In genomic region chr5:66614940-66615339, GRCm38 (mm10) we compare ENCODE assay signal across 18 mouse cellular contexts. TPM values are rescaled to one million over a fixed set of nuclear protein-coding genes. Genes with fewer than 3 reads are reported as not detected.
DNase-seq lines count a peak whose midpoint lies in the region; ATAC-seq and TF ChIP-seq lines count a peak whose summit lies in the region.
"Had no signal": no experiment of that assay in that cellular context is flagged by ENCODE, and none has a peak within 500 bp of the region (broad histone marks: within the 10 kb centered on the region; RNA-seq: fewer than 3 reads in every experiment).

No protein-coding gene starts in this region.

- H3K27me3 ChIP-seq in heart, embryonic 16.5 days (ENCODE audit: control insufficient read depth, insufficient read depth, low read length), result no peaks in the 10 kb centered on the region
- H3K27me3 ChIP-seq in kidney, embryonic 16.5 days (ENCODE audit: insufficient read depth, low read length), result no peaks in the 10 kb centered on the region
- H3K27me3 ChIP-seq in small intestine, adult 2 months (ENCODE audit: control insufficient read depth, insufficient read depth, low read length), result no peaks in the 10 kb centered on the region
- H3K27me3 ChIP-seq: limb, embryonic 13.5 days; Patski had no signal

- DNase-seq in heart, postnatal 14 days, result no peak
- DNase-seq in kidney, postnatal 25 days, result no peak
- DNase-seq in lung, postnatal 36 days, result peak; percentile 42
- DNase-seq in lung, adult 18-20 months, result no peak
- DNase-seq: adrenal gland, postnatal 14 days; cerebellum, adult 2 months; kidney, adult 18-20 months; lung, embryonic 14.5 days; retina, postnatal 1 day; thymus, postnatal 36 days had no signal

- intact Hi-C loops in heart, postnatal 14 days (cut with DNase I), result loop anchor here (5.0 kb wide), 3 partner anchors 53 to 143 kb away; no protein-coding TSS in a partner anchor

- no peak for TF ChIP-seq POLR2A in small intestine, adult 2 months (IDR thresholded peaks at IDR 0.05; ENCODE audit: low read depth, low read length)

- no peak for ATAC-seq in heart, embryonic 16.5 days (replicated peaks; ENCODE audit: extremely low read depth, insufficient read depth, low FRiP score)
- ATAC-seq in kidney, embryonic 16.5 days (ENCODE audit: low FRiP score, low TSS enrichment), result no peak
- ATAC-seq: activated CD4-positive, CD25-positive, alpha-beta regulatory T cell, adult 4 months; forebrain, embryonic 16.5 days; Patski had no signal

- peaks cover 33% of the 10 kb centered on the region for H3K4me1 ChIP-seq in heart, embryonic 16.5 days (ENCODE audit: control insufficient read depth, insufficient read depth, low read length)
- H3K4me1 ChIP-seq in kidney, embryonic 16.5 days (ENCODE audit: insufficient read depth, low read length), result peaks cover 84% of the 10 kb centered on the region
- H3K4me1 ChIP-seq in small intestine, adult 2 months (ENCODE audit: control insufficient read depth, insufficient read depth, insufficient read length, low read length), result peaks cover 20% of the 10 kb centered on the region; the same call in 1 of the 2 replicates

- H3K4me3 ChIP-seq in heart, embryonic 16.5 days (ENCODE audit: low read length), result no peak overlapping the region
- H3K4me3 ChIP-seq in kidney, embryonic 16.5 days (ENCODE audit: low read length), result no peak overlapping the region
- no peak overlapping the region for H3K4me3 ChIP-seq in small intestine, adult 2 months (ENCODE audit: low read depth, low read length)
- H3K4me3 ChIP-seq: hindbrain, embryonic 10.5 days; limb, embryonic 13.5 days had no signal

- 64% methylated on average over 4 of the region's 4 CpGs for WGBS in heart, embryonic 16.5 days
- 60% methylated on average over 4 of the region's 4 CpGs for WGBS in kidney, embryonic 16.5 days
- 24% methylated on average over 4 of the region's 4 CpGs for WGBS in small intestine, adult 2 months

- H3K9ac ChIP-seq in heart, embryonic 16.5 days (ENCODE audit: low read length), result no peak overlapping the region
- H3K9ac ChIP-seq in kidney, embryonic 16.5 days (replicated peaks; ENCODE audit: low read length), result no peak overlapping the region
- H3K9ac ChIP-seq: limb, embryonic 13.5 days; lung, embryonic 14.5 days had no signal

- no peaks in the 10 kb centered on the region for H3K9me3 ChIP-seq in heart, embryonic 16.5 days (replicated peaks; ENCODE audit: control insufficient read depth, low read length)
- H3K9me3 ChIP-seq in kidney, embryonic 16.5 days (ENCODE audit: low read length), result no peaks in the 10 kb centered on the region
- H3K9me3 ChIP-seq: hindbrain, embryonic 10.5 days; limb, embryonic 13.5 days had no signal

- TF ChIP-seq CTCF in small intestine, adult 2 months (IDR thresholded peaks at IDR 0.05; ENCODE audit: extremely low read depth, insufficient read length, insufficient replicate concordance, low read depth, low read length), result no peak

- no peaks in the 10 kb centered on the region for H3K36me3 ChIP-seq in heart, embryonic 16.5 days (ENCODE audit: control insufficient read depth, insufficient read depth)
- no peaks in the 10 kb centered on the region for H3K36me3 ChIP-seq in kidney, embryonic 16.5 days (ENCODE audit: insufficient read depth, low read length)
- H3K36me3 ChIP-seq in small intestine, adult 2 months (ENCODE audit: control insufficient read depth, insufficient read depth, low read length), result no peaks in the 10 kb centered on the region
- H3K36me3 ChIP-seq: hindbrain, embryonic 10.5 days; limb, embryonic 13.5 days had no signal

- 0 out of 2 replicates have a peak overlapping the region, but pooled peaks have one; percentile 4 for H3K27ac ChIP-seq in heart, embryonic 16.5 days (ENCODE audit: low read length)
- H3K27ac ChIP-seq in kidney, embryonic 16.5 days (ENCODE audit: low read length), result peak overlapping the region; percentile 31
- H3K27ac ChIP-seq in small intestine, adult 2 months (ENCODE audit: insufficient read depth, low read depth, low read length), result peak overlapping the region; percentile 64
- H3K27ac ChIP-seq: limb, embryonic 13.5 days had no signal

- H3K4me2 ChIP-seq in heart, embryonic 16.5 days (ENCODE audit: low read depth, low read length), result no peak overlapping the region; the same call in 1 of the 2 replicates
- H3K4me2 ChIP-seq in kidney, embryonic 16.5 days (replicated peaks; ENCODE audit: low read depth, low read length), result peak overlapping the region; percentile 26
- H3K4me2 ChIP-seq: lung, embryonic 14.5 days had no signal

RNA-seq across cellular contexts. Expression of gene Apbb2, which starts 3.6 kb away (rescaled TPM):
- 33.7 and 34.0 TPM in 2 replicates for polyA plus RNA-seq in heart, embryonic 16.5 days (2015; fragmentation: Nextera tagmentation; extraction: Ambion mirVana)
- 10 to 100 TPM; 48.0 to 55.1 TPM for total RNA-seq in heart, postnatal 14 days (2021)
- 62.4 and 71.5 TPM in 2 replicates for polyA plus RNA-seq in kidney, embryonic 16.5 days (2015; fragmentation: Nextera tagmentation; extraction: Ambion mirVana)
- 2.3 and 8.3 TPM in 2 replicates for polyA plus RNA-seq in small intestine, adult 2 months (2012; rRNA removed)

Comparison
In these comparisons a context has a peak if more than half of its experiments do, and no peak if none do; other contexts are left out.
1. H3K27ac ChIP-seq: peak in every context shown above with its lines; median percentile 64 in small intestine, adult 2 months; 31 in kidney, embryonic 16.5 days; 4 in heart, embryonic 16.5 days.